Mouse (Mus musculus) C2C12 (cell line): ENCODE results near the gene Rnf8. TPM values are rescaled to one million over a fixed set of nuclear protein-coding genes. Genes with fewer than 3 reads are reported as not detected.
"Not testable (repeated sequence)": the region's sequence is repeated elsewhere in the genome, so short reads cannot be mapped to it uniquely, and the experiment has no call there.

Experiments
- H3K27me3 ChIP-seq: one replicate; pipeline ENCODE4 v1.6.1; 2011; ENCODE audit not compliant: control insufficient read depth, insufficient read depth, insufficient read length
- H3K36me3 ChIP-seq: one replicate; pipeline ENCODE4 v1.6.1; 2011; ENCODE audit not compliant: control insufficient read depth, insufficient read depth
- H3K4me3 ChIP-seq: one replicate; pipeline ENCODE4 v1.5.1; 2011; ENCODE audit warnings: mild to moderate bottlenecking, control low read depth; ENCODE audit not compliant: poor library complexity, insufficient read depth, severe bottlenecking
- H3K79me2 ChIP-seq: one replicate; pipeline ENCODE4 v1.6.1; 2011; ENCODE audit not compliant: control insufficient read depth, insufficient read depth
- H3K79me3 ChIP-seq: one replicate; pipeline ENCODE4 v1.6.1; 2011; ENCODE audit warnings: low read depth, control low read depth
- H3ac ChIP-seq: one replicate; pipeline ENCODE3; 2011; ENCODE audit warnings: low read depth; ENCODE audit not compliant: control insufficient read depth, insufficient read length
- CEBPB ChIP-seq: IDR thresholded peaks from one replicate; pipeline ENCODE4 v1.6.1; 2011; ENCODE audit warnings: low read depth, mild to moderate bottlenecking, control low read depth, moderate library complexity
- CTCF ChIP-seq: IDR thresholded peaks from one replicate; pipeline ENCODE4 v1.5.1; 2011; ENCODE audit not compliant: control insufficient read depth, insufficient read depth, insufficient read length
- FOSL1 ChIP-seq: IDR thresholded peaks from one replicate; pipeline ENCODE4 v1.8.0; 2011; ENCODE audit warnings: mild to moderate bottlenecking, low read length; ENCODE audit not compliant: poor library complexity, insufficient read depth, severe bottlenecking
- MAX ChIP-seq: IDR thresholded peaks from one replicate; pipeline ENCODE4 v1.6.1; 2011; ENCODE audit warnings: mild to moderate bottlenecking, control low read depth
- MYOD1 ChIP-seq: IDR thresholded peaks from one replicate; pipeline ENCODE4 v1.6.1; 2011; ENCODE audit warnings: low read depth; ENCODE audit not compliant: control insufficient read depth, insufficient read length
- MYOG ChIP-seq: IDR thresholded peaks from one replicate; pipeline ENCODE4 v1.6.1; 2011; ENCODE audit not compliant: control insufficient read depth, insufficient read length; ENCODE audit errors: extremely low read depth
- USF1 ChIP-seq: IDR thresholded peaks from one replicate; pipeline ENCODE4 v1.6.1; 2011; ENCODE audit warnings: low read depth, mild to moderate bottlenecking, control low read depth, moderate library complexity
- polyA plus RNA-seq: library from polyadenylated mRNA; unstranded; fragments of >200 nt; fragmentation: generic; extraction: Trizol; gene quantifications from one replicate; pipeline ENCODE4 v1.2.1, GENCODE M21; 2012; ENCODE audit warnings: missing spikeins

Rnf8 gene
- polyA plus RNA-seq, 1 experiment, result 22.7 TPM

DNA sequence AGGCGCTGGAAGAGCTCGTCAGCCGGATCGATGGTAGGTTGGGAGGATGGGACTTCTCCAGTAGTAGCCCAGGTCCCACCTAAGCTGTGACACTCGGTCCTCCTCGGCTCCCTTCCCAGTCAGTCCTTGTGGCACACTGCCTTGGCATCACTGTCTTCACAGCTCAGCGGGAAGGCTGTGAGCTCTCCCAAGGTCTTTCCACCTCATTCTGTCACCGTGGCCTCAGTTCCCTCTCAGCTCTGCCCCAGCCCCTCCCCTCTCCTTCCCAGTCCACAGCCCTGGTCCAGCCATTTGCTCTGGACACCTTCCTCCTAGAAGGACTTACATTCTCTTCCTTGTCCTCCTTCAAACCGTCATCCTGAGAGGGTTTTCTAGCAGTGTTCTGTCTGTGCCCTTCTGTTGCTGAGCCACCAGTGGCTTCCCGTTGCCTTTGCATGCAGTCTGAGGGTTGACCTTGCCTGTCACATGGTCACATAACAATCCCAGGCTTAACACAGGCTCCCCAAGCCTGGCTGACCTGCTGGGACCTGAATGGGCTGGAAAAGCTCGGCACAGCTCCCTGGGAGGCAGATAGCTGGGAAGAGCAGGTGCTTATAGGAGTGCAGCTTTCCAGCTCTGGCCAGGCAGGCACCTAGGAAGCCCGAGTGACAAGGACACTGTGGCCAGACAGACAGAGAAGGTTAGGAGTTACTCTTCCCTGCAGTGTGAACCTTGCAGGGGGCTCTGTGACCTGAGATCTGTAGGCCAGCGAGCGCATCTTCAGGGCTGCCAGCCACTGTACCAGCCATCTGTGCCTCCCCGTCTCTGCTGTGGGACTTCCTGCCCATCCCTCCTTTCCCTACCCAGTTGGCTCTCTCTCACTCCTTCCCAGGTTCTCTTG is 18.5 kb upstream of the Rnf8 start:
- H3K4me3 ChIP-seq, result no peak overlapping the region
- H3K36me3 ChIP-seq, result no peaks in the 10 kb centered on the region
- no peaks in the 10 kb centered on the region for H3K79me2 ChIP-seq
- no peaks in the 10 kb centered on the region for H3K79me3 ChIP-seq
- H3K27me3 ChIP-seq, result no peaks in the 10 kb centered on the region
- H3ac ChIP-seq, result no peak overlapping the region
- no peak for TF ChIP-seq MAX
- no peak for TF ChIP-seq USF1
- TF ChIP-seq CTCF, result no peak
- TF ChIP-seq MYOD1, result no peak
- TF ChIP-seq FOSL1, result no peak
- no peak for TF ChIP-seq CEBPB
- no peak for TF ChIP-seq MYOG

- TF ChIP-seq USF1, result no peak
- no peak for TF ChIP-seq CEBPB
- no peak for TF ChIP-seq FOSL1
- TF ChIP-seq MYOG, result no peak
- TF ChIP-seq MAX, result no peak
- TF ChIP-seq MYOD1, result no peak
- no peak for TF ChIP-seq CTCF
- no peak overlapping the region for H3ac ChIP-seq
Measured at GRCm38 (mm10) chr17:29596771-29597132, 17.8 kb upstream of the Rnf8 start.

DNA sequence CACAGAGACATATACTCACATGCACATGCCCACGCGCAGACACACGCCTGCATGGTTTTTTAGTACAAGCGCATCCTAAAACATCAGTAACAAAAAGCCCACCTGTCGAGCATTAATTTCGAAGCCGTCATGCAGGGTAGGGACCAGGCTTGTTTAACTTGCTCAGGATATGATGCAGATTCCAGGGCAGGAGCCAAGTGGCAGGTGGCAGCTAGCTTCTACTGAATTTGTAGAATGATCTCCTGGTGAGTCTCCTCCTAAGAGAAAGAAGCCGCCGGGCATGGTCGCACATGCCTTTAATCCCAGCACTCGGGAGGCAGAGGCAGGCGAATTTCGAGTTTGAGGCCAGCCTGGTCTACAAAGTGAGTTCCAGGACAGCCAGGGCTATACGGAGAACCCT is 15.5 kb upstream of the Rnf8 start:
- H3ac ChIP-seq, result no peak overlapping the region
- no peaks in the 10 kb centered on the region for H3K27me3 ChIP-seq
- no peaks in the 10 kb centered on the region for H3K79me2 ChIP-seq
- H3K36me3 ChIP-seq, result no peaks in the 10 kb centered on the region
- no peak overlapping the region for H3K4me3 ChIP-seq
- TF ChIP-seq CEBPB (no peak), MYOG (no peak), FOSL1 (no peak)
- no peaks in the 10 kb centered on the region for H3K79me3 ChIP-seq

More at GRCm38 (mm10) chr17:29596771-29597132, 17.8 kb upstream of the Rnf8 start:
- Histone ChIP-seq H3K36me3 (no peaks in the 10 kb centered on the region), H3K79me3 (no peaks in the 10 kb centered on the region), H3K27me3 (no peaks in the 10 kb centered on the region), H3K4me3 (no peak overlapping the region), H3K79me2 (no peaks in the 10 kb centered on the region)

GRCm38 (mm10) chr17:29599537-29599936 is 15.1 kb upstream of the Rnf8 start:
- H3ac ChIP-seq, result no peak overlapping the region
- TF ChIP-seq FOSL1, result no peak
- TF ChIP-seq CEBPB, result no peak
- TF ChIP-seq MYOD1, result no peak
- no peak for TF ChIP-seq MYOG
- TF ChIP-seq MAX, result no peak
- TF ChIP-seq CTCF, result no peak
- TF ChIP-seq USF1, result no peak
- no peak overlapping the region for H3K4me3 ChIP-seq
- no peaks in the 10 kb centered on the region for H3K79me3 ChIP-seq
- H3K27me3 ChIP-seq, result no peaks in the 10 kb centered on the region
- H3K79me2 ChIP-seq, result no peaks in the 10 kb centered on the region
- H3K36me3 ChIP-seq, result no peaks in the 10 kb centered on the region

- Histone ChIP-seq H3K27me3 (no peaks in the 10 kb centered on the region), H3K36me3 (no peaks in the 10 kb centered on the region), H3K79me3 (no peaks in the 10 kb centered on the region), H3ac (no peak overlapping the region), H3K4me3 (no peak overlapping the region), H3K79me2 (no peaks in the 10 kb centered on the region)
- TF ChIP-seq FOSL1 (no peak), MAX (no peak), CTCF (no peak), USF1 (no peak), MYOD1 (no peak), CEBPB (no peak), MYOG (no peak)
Measured at GRCm38 (mm10) chr17:29601391-29601790, 13.2 kb upstream of the Rnf8 start.

- Histone ChIP-seq H3K79me2 (no peaks in the 10 kb centered on the region), H3K36me3 (no peaks in the 10 kb centered on the region)
Measured at GRCm38 (mm10) chr17:29603283-29603682, 11.3 kb upstream of the Rnf8 start.

DNA sequence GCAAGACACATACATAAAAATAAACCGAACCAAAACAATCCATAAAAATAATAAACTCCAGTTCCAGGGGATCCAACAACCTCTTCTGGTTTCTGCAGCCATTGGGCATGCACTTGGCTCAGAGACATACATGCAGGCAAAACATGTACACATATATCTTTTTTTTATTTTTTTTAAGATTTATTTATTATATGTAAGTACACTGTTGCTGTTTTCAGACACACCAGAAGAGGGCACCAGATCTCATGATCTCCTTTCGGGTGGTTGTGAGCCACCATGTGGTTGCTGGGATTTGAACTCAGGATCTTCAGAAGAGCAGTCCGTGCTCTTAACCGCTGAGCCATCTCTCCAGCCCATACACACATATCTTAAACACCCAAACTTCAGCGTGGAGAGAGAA is 1.1 kb upstream of the Rnf8 start:
- Histone ChIP-seq H3K79me3 (peaks cover 32% of the 10 kb centered on the region), H3K79me2 (peaks cover 37% of the 10 kb centered on the region)
- H3K4me3 ChIP-seq, H3ac ChIP-seq, H3K36me3 ChIP-seq, H3K27me3 ChIP-seq: not testable (repeated sequence)

More at GRCm38 (mm10) chr17:29603283-29603682, 11.3 kb upstream of the Rnf8 start:
- Histone ChIP-seq H3K27me3 (no peaks in the 10 kb centered on the region), H3K79me3 (no peaks in the 10 kb centered on the region), H3K4me3 (no peak overlapping the region), H3ac (no peak overlapping the region)
- TF ChIP-seq USF1, result no peak
- TF ChIP-seq CTCF, result peak; percentile 68
